Mouse (Mus musculus) gastrocnemius, adult 2 months (tissue): ENCODE results near the gene Cnih3. TPM values are rescaled to one million over a fixed set of nuclear protein-coding genes. Genes with fewer than 3 reads are reported as not detected.

Experiments used
- DNase-seq: peaks from one replicate; pipeline ENCODE4 v3.0.0; 2022
- H3K27ac ChIP-seq: fragments of 200-600 bp; 2 replicates; pipeline ENCODE4 v1.8.1; 2022; ENCODE audit warnings: mild to moderate bottlenecking
- H3K4me3 ChIP-seq: fragments of 200-600 bp; 2 replicates; pipeline ENCODE4 v1.8.1; 2022; ENCODE audit warnings: mild to moderate bottlenecking, moderate library complexity
- CTCF ChIP-seq: fragments of 200-600 bp; IDR thresholded peaks from 2 replicates; pipeline ENCODE4 v1.8.1; 2022; ENCODE audit warnings: antibody characterized with exemption, mild to moderate bottlenecking, moderate library complexity
- intact Hi-C: fragments of 180-260 bp; cut with DNase I; formaldehyde crosslinking; loops from one replicate; pipeline ENCODE4 v1.15.1; 2025
- total RNA-seq, 2 experiments: library from RNA; stranded (reverse); gene quantifications; 2 replicates each; pipeline ENCODE4 v1.2.3; 2021

Gene Cnih3
- total RNA-seq, 2 experiments from 2014 or later, result not detected

DNA sequence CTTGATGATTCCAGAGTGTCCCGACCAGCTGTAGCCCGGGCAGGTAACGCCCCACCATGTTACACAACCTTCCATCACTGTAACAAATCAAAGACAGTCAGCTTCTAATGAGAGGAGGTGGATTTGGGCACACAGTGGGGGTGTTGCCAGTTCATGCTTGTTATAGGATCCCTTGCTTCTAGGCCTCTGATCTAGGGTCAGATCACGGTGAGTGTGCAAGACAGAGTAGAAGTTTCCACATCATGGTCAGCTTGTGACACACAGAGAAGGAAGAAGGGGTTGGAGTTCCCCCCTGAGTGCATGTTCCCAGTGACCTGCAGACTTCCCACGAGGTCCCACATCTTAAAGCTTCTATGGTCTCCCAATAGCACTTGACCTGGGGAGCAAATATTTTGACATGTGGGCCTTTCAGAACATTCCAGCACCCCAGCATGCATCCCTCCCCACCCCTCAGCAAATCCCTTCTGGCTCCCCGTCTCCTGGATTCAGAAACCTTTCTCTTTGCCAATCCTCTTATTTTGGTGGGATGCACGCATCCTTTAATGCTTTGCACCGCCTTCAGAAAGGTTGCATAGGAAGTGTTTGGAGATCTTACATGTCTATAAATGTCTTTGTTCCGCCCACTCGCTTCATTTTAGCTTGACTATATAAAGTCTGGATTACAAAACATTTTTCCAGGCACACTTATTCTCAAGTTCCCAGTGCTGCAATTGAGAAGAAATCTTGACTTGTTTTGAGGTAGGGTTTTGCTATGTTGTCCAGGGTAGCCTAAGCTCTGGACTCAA is 24.6 kb upstream of the Cnih3 start:
- DNase-seq, result no peak
- TF ChIP-seq CTCF, result no peak
- Histone ChIP-seq H3K4me3 (no peak overlapping the region), H3K27ac (no peak overlapping the region)
- intact Hi-C loops, result no loop called here

DNA sequence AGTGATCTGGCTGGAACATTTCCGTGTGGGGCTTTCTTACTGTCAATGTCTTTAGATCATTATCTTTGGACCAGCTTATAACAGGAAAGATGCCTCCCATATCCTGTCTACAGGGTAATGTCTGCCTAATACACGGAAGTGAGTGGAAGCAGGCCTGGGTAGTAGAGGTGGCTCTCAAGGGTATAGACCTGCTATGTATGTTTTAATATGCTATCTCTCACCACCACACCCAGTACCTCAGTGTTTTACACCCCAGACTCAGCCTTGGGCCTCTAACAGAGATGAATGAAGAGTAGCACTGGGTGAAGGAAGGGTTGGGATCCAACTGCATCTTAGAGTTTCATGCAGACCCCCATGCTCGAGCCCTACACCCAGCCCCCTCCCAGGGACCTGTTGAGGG is 23.3 kb upstream of the Cnih3 start:
- Histone ChIP-seq H3K27ac (no peak overlapping the region), H3K4me3 (no peak overlapping the region)
- no peak for DNase-seq
- TF ChIP-seq CTCF, result no peak
- intact Hi-C loops, result no loop called here

DNA sequence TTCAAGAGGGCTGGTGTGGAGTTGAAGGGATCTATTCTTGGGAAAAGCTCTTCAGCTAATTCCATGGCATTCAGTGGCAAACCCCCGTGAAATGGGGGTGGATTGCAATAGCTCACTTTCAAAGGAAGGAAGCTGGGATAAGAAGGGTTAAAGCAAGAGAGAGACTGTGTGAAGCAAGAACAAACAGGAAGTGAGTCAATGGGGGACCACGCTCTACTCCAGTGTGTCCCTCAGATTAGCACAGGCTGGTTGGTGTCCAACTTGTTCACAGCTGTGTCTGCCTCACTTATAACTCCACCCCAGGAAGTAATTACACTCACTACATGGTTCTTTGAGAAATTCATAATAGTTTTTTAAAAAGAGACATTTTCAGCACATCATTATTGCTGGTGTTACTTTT is 19.8 kb upstream of the Cnih3 start:
- intact Hi-C loops, result no loop called here
- H3K27ac ChIP-seq, result no peak overlapping the region
- H3K4me3 ChIP-seq, result no peak overlapping the region
- no peak for TF ChIP-seq CTCF
- no peak for DNase-seq

DNA sequence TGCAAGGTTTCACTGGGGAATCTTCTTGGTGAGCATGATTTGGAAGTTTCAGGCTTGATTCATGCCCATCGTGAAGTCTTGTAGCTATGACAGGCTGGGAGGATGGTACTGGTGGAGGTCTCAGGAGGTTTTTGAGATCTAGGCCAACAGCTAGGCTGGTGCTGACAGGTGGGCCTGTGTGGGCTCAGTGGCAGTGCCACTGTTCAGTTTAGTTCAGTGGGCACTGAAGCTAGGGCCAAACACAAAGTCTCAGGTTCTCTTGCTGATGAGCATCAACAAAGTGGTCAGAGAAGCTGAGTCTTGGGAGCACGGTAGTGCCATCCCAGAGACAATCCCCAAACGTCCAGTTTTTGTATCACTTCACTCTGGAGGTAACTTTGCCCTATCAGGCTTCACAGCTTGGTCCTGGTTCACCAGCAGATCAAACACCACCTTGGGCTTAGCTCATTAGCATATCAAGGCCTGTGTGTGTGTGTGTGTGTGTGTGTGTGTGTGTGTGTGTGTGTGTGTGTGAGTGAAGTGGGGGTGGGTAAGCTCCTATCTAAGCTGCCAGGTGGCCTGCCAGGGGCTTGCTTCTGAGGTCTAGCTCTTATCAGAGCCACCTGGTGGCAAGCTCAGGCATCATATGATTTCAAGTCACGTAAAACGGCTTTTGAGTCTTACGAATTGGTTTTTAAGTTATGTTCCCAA is 18.0 kb upstream of the Cnih3 start:
- no peak for TF ChIP-seq CTCF
- intact Hi-C loops, result no loop called here
- H3K4me3 ChIP-seq, result no peak overlapping the region
- H3K27ac ChIP-seq, result no peak overlapping the region
- DNase-seq, result no peak

DNA sequence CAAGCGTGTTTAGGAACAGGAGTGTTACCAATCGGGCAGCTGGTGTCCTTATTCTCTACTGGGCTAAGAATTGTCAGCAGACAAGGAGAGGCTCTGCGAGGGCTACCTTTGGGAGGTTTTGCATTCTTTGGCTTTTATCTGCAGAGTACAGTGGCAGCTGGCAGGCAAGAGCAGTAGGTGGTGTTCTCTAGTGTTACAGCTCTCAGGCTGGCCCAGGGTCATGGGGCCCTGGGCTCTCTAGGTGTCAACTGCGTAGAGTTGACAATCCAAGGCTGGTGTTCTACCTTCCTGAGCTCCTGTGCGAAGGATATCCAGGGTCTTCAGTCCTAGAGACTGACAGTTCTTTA is 17.4 kb upstream of the Cnih3 start:
- TF ChIP-seq CTCF, result no peak
- DNase-seq, result no peak
- intact Hi-C loops, result no loop called here

DNA sequence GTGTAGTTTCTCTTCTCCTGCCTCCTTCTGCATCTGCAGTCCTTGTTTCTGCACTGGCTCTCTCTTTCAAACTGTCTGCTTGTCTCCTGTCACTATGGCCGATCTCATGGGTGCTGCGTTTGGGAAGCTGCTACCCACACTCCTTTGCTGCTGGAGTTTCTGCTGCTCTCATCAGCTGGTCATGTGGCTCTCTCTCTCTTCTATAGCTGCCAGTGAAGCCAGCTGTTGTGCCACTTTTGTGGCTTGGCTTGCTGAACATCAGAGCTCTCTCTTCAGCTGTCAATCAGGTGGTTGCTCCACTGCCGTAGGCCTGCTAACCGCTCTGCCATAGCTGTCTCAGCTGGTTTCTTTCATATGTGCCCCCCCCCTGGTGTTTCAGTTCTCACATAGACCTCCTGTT is 17.0 kb upstream of the Cnih3 start:
- no peak overlapping the region for H3K4me3 ChIP-seq
- no peak overlapping the region for H3K27ac ChIP-seq
- TF ChIP-seq CTCF, result no peak
- intact Hi-C loops, result no loop called here
- no peak for DNase-seq

More for the DNA sequence above, 17.4 kb upstream of the Cnih3 start:
- Histone ChIP-seq H3K4me3 (no peak overlapping the region), H3K27ac (no peak overlapping the region)

DNA sequence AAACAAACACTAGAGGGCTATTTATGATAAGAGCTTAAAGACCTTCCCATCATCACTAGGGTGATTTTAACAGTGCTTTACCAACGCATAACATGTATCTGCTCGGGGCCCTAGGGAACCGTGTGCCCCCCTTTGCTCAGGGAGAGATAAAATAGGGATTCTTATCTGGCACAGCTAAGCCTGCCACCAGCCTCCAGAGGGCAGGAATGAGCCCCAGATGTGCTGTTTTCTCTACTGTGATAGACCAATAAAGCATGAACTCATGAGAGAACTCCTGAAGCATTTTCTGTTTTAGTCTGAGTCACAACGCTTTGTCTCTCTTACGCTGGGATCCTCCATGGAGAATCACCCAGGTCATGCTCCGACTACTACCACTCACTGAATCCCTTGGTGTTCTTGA is 15.6 kb upstream of the Cnih3 start:
- peak; percentile 5; the same call in 1 of the 2 replicates for TF ChIP-seq CTCF
- intact Hi-C loops, result no loop called here
- no peak overlapping the region for H3K4me3 ChIP-seq
- no peak overlapping the region for H3K27ac ChIP-seq
- no peak for DNase-seq

DNA sequence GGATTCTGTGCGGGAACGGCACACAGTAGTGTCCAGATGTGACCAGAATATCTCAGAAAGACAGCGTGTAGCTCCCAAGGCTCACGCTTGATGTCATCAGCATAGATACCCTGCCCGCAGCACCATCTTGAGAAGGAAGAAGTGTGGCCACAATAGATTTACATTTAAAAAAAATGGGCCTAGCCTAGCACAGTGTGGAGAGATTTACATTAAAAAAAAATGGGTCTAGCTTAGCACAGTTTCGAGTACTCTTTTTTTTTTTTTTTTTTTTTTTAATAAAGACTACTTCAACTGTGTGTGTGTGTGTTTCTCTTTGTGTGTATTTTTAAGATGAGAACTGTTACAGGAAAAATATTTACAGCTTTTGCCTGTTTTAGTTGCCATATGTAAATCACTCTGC is 13.3 kb upstream of the Cnih3 start:
- TF ChIP-seq CTCF, result no peak
- intact Hi-C loops, result no loop called here

DNA sequence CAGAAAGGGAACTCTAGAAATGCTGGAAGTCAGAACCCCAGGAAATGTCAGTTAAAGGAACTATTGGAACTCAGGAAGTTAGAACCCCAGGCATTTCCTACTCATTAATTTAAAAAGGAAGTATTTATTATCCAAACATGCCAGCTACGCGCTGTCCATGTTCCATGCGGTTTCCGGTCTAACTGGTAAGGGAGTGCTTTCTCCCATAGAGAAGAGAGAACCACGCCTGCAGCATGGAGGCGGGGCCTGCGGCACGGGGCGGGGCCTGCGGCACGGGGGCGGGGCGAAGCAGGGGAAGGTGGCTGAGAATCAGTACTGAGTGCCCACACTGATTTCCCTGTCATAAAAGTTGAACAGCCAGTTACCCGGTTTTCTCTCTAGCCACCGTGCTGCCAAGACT is 6.9 kb upstream of the Cnih3 start:
- H3K27ac ChIP-seq, result peak overlapping the region; percentile 49; the same call in 1 of the 2 replicates
- intact Hi-C loops, result no loop called here

More for the DNA sequence above, 13.3 kb upstream of the Cnih3 start:
- DNase-seq, result no peak
- Histone ChIP-seq H3K27ac (no peak overlapping the region), H3K4me3 (no peak overlapping the region)

DNA sequence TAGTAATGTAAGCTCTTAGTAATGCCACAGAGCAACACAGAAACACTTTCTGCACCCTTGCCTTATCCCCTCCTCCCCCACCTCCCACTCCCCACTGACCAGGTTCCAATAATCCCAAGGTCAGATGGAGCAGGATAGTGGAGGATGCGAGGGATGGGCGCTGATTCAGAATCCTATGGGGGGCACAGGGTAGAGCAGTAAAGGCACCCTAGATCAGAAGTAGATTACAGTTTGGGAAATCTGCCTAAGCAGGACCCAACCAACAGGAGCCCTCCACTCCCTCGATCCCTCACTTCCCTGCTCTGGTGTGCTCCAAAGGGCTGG is 423 bp upstream of the Cnih3 start:
- TF ChIP-seq CTCF, result no peak
- H3K4me3 ChIP-seq, result peak overlapping the region; percentile 68
- H3K27ac ChIP-seq, result peak overlapping the region; percentile 28; the same call in 1 of the 2 replicates
- DNase-seq, result no peak
- intact Hi-C loops, result no loop called here

More for the DNA sequence above, 6.9 kb upstream of the Cnih3 start:
- DNase-seq, result peak; percentile 33
- no peak overlapping the region for H3K4me3 ChIP-seq
- TF ChIP-seq CTCF, result no peak

DNA sequence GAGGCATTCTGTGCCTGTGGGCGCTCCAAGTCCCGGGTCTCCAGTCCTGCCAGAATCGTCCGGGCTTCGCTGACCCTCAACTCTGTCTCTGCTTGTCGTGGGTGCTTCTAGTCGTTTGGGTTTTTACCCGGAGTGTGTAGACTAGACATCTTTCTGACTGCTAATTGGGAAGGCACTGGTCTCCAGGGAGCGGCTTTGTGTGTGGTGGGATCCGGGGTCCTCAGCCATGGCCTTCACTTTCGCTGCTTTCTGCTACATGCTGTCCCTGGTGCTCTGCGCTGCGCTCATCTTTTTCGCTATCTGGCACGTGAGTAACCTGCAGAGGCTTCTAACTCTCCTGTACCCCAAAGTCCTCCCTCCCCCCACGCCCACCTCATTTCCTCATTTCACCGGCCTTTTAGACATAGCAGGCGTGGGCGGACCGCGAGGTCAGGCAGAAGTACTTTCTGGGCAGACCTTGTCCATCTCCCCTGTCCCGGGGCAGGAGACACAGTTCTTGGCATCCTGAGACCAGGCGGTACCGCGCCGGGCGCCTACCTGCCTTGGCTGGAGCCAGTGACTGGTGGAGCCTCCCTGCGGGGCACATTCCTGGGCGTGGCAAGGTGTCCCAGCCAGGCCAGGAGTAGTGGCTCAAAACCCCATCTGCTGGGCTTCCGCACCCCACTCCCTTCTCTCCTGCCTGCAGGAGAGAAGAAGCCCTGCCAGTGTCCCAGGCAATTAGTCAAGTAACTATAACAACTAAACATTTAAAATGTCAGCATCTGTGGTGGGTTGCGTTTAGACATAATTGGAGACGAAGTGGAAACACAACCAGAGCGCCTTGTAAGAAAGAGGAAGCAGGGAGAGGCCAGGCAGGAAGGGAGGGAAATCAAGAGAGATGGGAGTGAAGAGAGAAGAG is 1.0 kb downstream of the Cnih3 start:
- H3K4me3 ChIP-seq, result peak overlapping the region; percentile 68
- H3K27ac ChIP-seq, result peak overlapping the region; percentile 57
- DNase-seq, result no peak
- intact Hi-C loops, result no loop called here
- no peak for TF ChIP-seq CTCF

DNA sequence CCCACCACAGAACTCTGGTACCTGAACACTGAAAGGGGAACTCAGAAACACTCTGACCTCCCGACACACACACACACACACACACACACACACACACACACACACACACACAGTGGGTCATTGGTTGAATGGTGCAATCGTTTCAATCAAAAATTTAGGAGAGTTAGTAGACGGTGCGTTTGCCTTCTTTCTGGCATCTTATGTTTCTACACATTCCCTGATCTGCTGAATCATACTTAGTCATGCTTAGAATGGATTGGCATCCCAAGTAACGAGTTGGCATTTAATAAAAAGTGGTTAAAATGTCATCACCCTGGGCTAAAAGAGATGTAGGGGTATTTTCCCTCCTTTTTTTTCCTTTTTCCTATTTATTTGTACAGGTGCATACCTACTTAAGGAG is 3.3 kb downstream of the Cnih3 start:
- no peak overlapping the region for H3K4me3 ChIP-seq
- intact Hi-C loops, result no loop called here
- H3K27ac ChIP-seq, result no peak overlapping the region
- no peak for TF ChIP-seq CTCF
- DNase-seq, result no peak

DNA sequence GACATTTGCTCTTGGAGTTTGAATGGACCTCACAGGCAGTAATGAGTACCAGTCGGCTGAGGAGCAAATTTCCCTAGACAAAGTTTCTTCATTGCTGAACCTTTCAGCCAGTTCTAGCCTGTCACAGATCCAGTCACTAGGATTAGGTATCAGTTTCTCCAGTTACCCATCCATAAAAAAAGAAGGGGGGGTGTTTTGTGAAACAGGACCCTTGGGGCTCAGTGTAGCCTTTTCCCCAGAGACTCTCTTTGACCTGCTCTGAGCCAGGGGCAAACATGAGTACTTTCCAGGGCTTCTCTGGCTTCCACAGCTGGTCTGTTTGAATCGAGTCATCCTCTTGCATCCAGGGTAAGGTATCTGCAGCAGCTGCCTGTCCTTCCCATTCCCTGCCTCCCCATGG is 5.4 kb downstream of the Cnih3 start:
- DNase-seq, result no peak
- H3K4me3 ChIP-seq, result no peak overlapping the region
- no peak for TF ChIP-seq CTCF
- H3K27ac ChIP-seq, result no peak overlapping the region
- intact Hi-C loops, result no loop called here
